Mouse (Mus musculus): ENCODE results near the gene Hadha.

GRCm38 (mm10) chr5:30098260-30098659, 56.7 kb downstream of the Hadha start:
- TF ChIP-seq CTCF (IDR thresholded peaks at IDR 0.05), result no peak
- no peak for TF ChIP-seq EP300 (IDR thresholded peaks at IDR 0.05)

Data from lung, postnatal 0 days (tissue).